Mouse (Mus musculus): ENCODE results near the gene Ano7. TPM values are rescaled to one million over a fixed set of nuclear protein-coding genes. Genes with fewer than 3 reads are reported as not detected.

Gene Ano7
- polyA plus RNA-seq (2015; fragmentation: Nextera tagmentation; extraction: Ambion mirVana) = 0.13 and 0.23 TPM in 2 replicates

- no peak for DNase-seq (ENCODE audit: low spot score)
Observed at GRCm38 (mm10) chr1:93373665-93374064, at the start of gene Ano7. Gene Ano7, plus strand, starts transcription at chr1:93373930.

GRCm38 (mm10) chr1:93323973-93324372 lies 49.8 kb upstream of the Ano7 start:
- no peak for DNase-seq (ENCODE audit: low spot score)

GRCm38 (mm10) chr1:93326446-93326845 lies 47.3 kb upstream of the Ano7 start:
- no peak for DNase-seq (ENCODE audit: low spot score)

GRCm38 (mm10) chr1:93334621-93335020 lies 39.1 kb upstream of the Ano7 start:
- DNase-seq (ENCODE audit: low spot score) = no peak

GRCm38 (mm10) chr1:93342648-93343503 lies 30.9 kb upstream of the Ano7 start, which contains the start of the genes Ppp1r7 and Pask:
Gene Ppp1r7, plus strand, starts transcription at chr1:93342854.
Gene Pask, minus strand, starts transcription at chr1:93343482.
- peak; percentile 96 for DNase-seq (ENCODE audit: low spot score)

GRCm38 (mm10) chr1:93343504-93344047 lies 30.2 kb upstream of the Ano7 start:
- peak; percentile 96 for DNase-seq (ENCODE audit: low spot score)

GRCm38 (mm10) chr1:93347176-93347575 lies 26.6 kb upstream of the Ano7 start:
- no peak for DNase-seq (ENCODE audit: low spot score)

- no peak for DNase-seq (ENCODE audit: low spot score)
Observed at GRCm38 (mm10) chr1:93349701-93350100, 24.0 kb upstream of the Ano7 start.

GRCm38 (mm10) chr1:93352724-93353123 lies 21.0 kb upstream of the Ano7 start:
- no peak for DNase-seq (ENCODE audit: low spot score)

- no peak for DNase-seq (ENCODE audit: low spot score)
Observed at GRCm38 (mm10) chr1:93362661-93363060, 11.1 kb upstream of the Ano7 start.

- no peak for DNase-seq (ENCODE audit: low spot score)
Observed at GRCm38 (mm10) chr1:93365641-93366040, 8.1 kb upstream of the Ano7 start.

GRCm38 (mm10) chr1:93377307-93377706 lies 3.6 kb downstream of the Ano7 start:
- DNase-seq (ENCODE audit: low spot score) = no peak

- DNase-seq (ENCODE audit: low spot score) = no peak
Observed at GRCm38 (mm10) chr1:93379117-93379516, 5.4 kb downstream of the Ano7 start.

- DNase-seq (ENCODE audit: low spot score) = no peak
Observed at GRCm38 (mm10) chr1:93387198-93387597, 13.5 kb downstream of the Ano7 start.

- DNase-seq (ENCODE audit: low spot score) = no peak
Observed at GRCm38 (mm10) chr1:93388906-93389305, 15.2 kb downstream of the Ano7 start.

- no peak for DNase-seq (ENCODE audit: low spot score)
Observed at GRCm38 (mm10) chr1:93401191-93402052, 27.7 kb downstream of the Ano7 start.

- DNase-seq (ENCODE audit: low spot score) = no peak
Observed at GRCm38 (mm10) chr1:93403403-93403802, 29.7 kb downstream of the Ano7 start.

GRCm38 (mm10) chr1:93432087-93432486 lies 58.4 kb downstream of the Ano7 start:
- DNase-seq (ENCODE audit: low spot score) = no peak

- DNase-seq (ENCODE audit: low spot score) = no peak
Observed at GRCm38 (mm10) chr1:93439321-93439720, 65.6 kb downstream of the Ano7 start.

- DNase-seq (ENCODE audit: low spot score) = peak; percentile 51
Observed at GRCm38 (mm10) chr1:93444405-93445110, 70.8 kb downstream of the Ano7 start.
